Mouse (Mus musculus) limb, embryonic 11.5 days (tissue): ENCODE results near the gene Wnt7b. TPM values are rescaled to one million over a fixed set of nuclear protein-coding genes. Genes with fewer than 3 reads are reported as not detected.
A peak's percentile ranks its signal among the peaks of the same experiment; 100 is the strongest.

ENCODE experiments used
- ATAC-seq: fragments of 200-750 bp; cut with Nextera tagmentation; 2 replicates; pipeline ENCODE4 v1.8.0; 2017; ENCODE audit warnings: low read depth; ENCODE audit not compliant: insufficient number of reproducible peaks, low FRiP score, low TSS enrichment
- DNase-seq: peaks from one replicate; pipeline ENCODE4 v3.0.0-alpha.2; 2015; ENCODE audit warnings: low spot score
- H3K27ac ChIP-seq: fragments of 300-500 bp; sonication (generic); replicated peaks from 2 replicates; pipeline ENCODE4 v1.5.1; 2014; ENCODE audit warnings: low read depth, mild to moderate bottlenecking, low read length
- H3K27me3 ChIP-seq: fragments of 300-500 bp; sonication (generic); 2 replicates; pipeline ENCODE4 v1.6.1; 2014; ENCODE audit warnings: mild to moderate bottlenecking, low read length, mixed read lengths; ENCODE audit not compliant: control insufficient read depth, insufficient read depth
- H3K36me3 ChIP-seq: fragments of 300-500 bp; sonication (generic); 2 replicates; pipeline ENCODE4 v1.6.1; 2014; ENCODE audit warnings: mild to moderate bottlenecking, low read length, moderate library complexity, mixed read lengths; ENCODE audit not compliant: control insufficient read depth, insufficient read depth
- H3K4me1 ChIP-seq: fragments of 300-500 bp; sonication (generic); 2 replicates; pipeline ENCODE4 v1.6.1; 2014; ENCODE audit warnings: low read length, mixed read lengths; ENCODE audit not compliant: control insufficient read depth, insufficient read depth
- H3K4me2 ChIP-seq: fragments of 300-500 bp; sonication (generic); 2 replicates; pipeline ENCODE4 v1.6.1; 2014; ENCODE audit warnings: low read depth, mild to moderate bottlenecking, moderate library complexity; ENCODE audit not compliant: severe bottlenecking
- H3K4me3 ChIP-seq: fragments of 300-500 bp; sonication (generic); 2 replicates; pipeline ENCODE4 v1.5.1; 2014; ENCODE audit warnings: low read depth, low read length
- H3K9ac ChIP-seq: fragments of 300-500 bp; sonication (generic); 2 replicates; pipeline ENCODE4 v1.6.1; 2014; ENCODE audit warnings: mild to moderate bottlenecking, low read length
- H3K9me3 ChIP-seq: fragments of 300-500 bp; sonication (generic); 2 replicates; pipeline ENCODE4 v1.6.1; 2016; ENCODE audit warnings: low read length; ENCODE audit not compliant: control insufficient read depth
- WGBS: fragments of 180-500 bp; shearing (Covaris S2); extraction: QIAGEN DNeasy Blood & Tissue Kit; methylation state at CpG from one replicate; pipeline ENCODE4 v1.1.7; 2014; 5-methylcytosine and 5-hydroxymethylcytosine counted together
- polyA plus RNA-seq: library from polyadenylated mRNA; unstranded; fragments of >200 nt; fragmentation: Nextera tagmentation; extraction: Ambion mirVana; gene quantifications from 2 replicates; pipeline ENCODE4 v1.2.1, GENCODE M21; 2014

The Wnt7b gene
- polyA plus RNA-seq, 1 experiment from 2014 or later: 13.4 TPM

- H3K36me3 ChIP-seq: no peaks in the 10 kb centered on the region
- 66% methylated on average over 5 of the region's 5 CpGs for WGBS
- DNase-seq (no peak), ATAC-seq (no peak)
- H3K9me3 ChIP-seq: no peaks in the 10 kb centered on the region
- no peak overlapping the region for H3K9ac ChIP-seq
- H3K4me1 ChIP-seq: no peaks in the 10 kb centered on the region
- no peak overlapping the region for H3K4me3 ChIP-seq
- H3K27ac ChIP-seq: no peak overlapping the region
- no peaks in the 10 kb centered on the region for H3K27me3 ChIP-seq
- no peak overlapping the region for H3K4me2 ChIP-seq
Observed at GRCm38 (mm10) chr15:85598443-85598842, 16.2 kb upstream of the Wnt7b start.

GRCm38 (mm10) chr15:85597403-85597802, 15.1 kb upstream of the Wnt7b start:
- no peak for DNase-seq
- Histone ChIP-seq H3K9ac (no peak overlapping the region), H3K4me2 (no peak overlapping the region), H3K9me3 (no peaks in the 10 kb centered on the region), H3K4me3 (no peak overlapping the region), H3K4me1 (no peaks in the 10 kb centered on the region), H3K36me3 (no peaks in the 10 kb centered on the region), H3K27me3 (no peaks in the 10 kb centered on the region), H3K27ac (no peak overlapping the region)
- no peak for ATAC-seq
- 76% methylated on average over 3 of the region's 3 CpGs for WGBS

- WGBS: 69% methylated on average over 4 of the region's 4 CpGs
- no peak overlapping the region for H3K4me3 ChIP-seq
- H3K4me2 ChIP-seq: no peak overlapping the region
- H3K9ac ChIP-seq: no peak overlapping the region
- H3K9me3 ChIP-seq: no peaks in the 10 kb centered on the region
- ATAC-seq (no peak), DNase-seq (no peak)
- no peaks in the 10 kb centered on the region for H3K36me3 ChIP-seq
- H3K4me1 ChIP-seq: no peaks in the 10 kb centered on the region
- no peak overlapping the region for H3K27ac ChIP-seq
- H3K27me3 ChIP-seq: no peaks in the 10 kb centered on the region
Observed at GRCm38 (mm10) chr15:85592674-85593073, 10.4 kb upstream of the Wnt7b start.

- Histone ChIP-seq H3K4me1 (no peaks in the 10 kb centered on the region), H3K27me3 (0 out of 2 replicates have a peak, but pooled peaks cover under 1% of the 10 kb centered on the region), H3K4me3 (no peak overlapping the region), H3K27ac (no peak overlapping the region), H3K4me2 (no peak overlapping the region), H3K9ac (no peak overlapping the region), H3K36me3 (no peaks in the 10 kb centered on the region), H3K9me3 (no peaks in the 10 kb centered on the region)
- 90% methylated on average over 10 of the region's 10 CpGs for WGBS
- DNase-seq (no peak), ATAC-seq (no peak)
Observed at GRCm38 (mm10) chr15:85590831-85591230, 8.6 kb upstream of the Wnt7b start.

- Histone ChIP-seq H3K9ac (no peak overlapping the region), H3K27ac (no peak overlapping the region), H3K4me1 (peaks cover 11% of the 10 kb centered on the region), H3K4me3 (no peak overlapping the region), H3K4me2 (no peak overlapping the region), H3K36me3 (no peaks in the 10 kb centered on the region), H3K9me3 (no peaks in the 10 kb centered on the region), H3K27me3 (peaks cover 57% of the 10 kb centered on the region)
- 6% methylated on average over 11 of the region's 11 CpGs for WGBS
- DNase-seq: peak; percentile 87
- ATAC-seq: peak; percentile 20; the same call in 1 of the 2 replicates
Observed at GRCm38 (mm10) chr15:85583504-85583903, 1.2 kb upstream of the Wnt7b start.

GRCm38 (mm10) chr15:85583024-85583423, 751 bp upstream of the Wnt7b start:
- Histone ChIP-seq H3K9me3 (no peaks in the 10 kb centered on the region), H3K27me3 (peaks cover 62% of the 10 kb centered on the region), H3K27ac (no peak overlapping the region), H3K9ac (no peak overlapping the region), H3K4me2 (no peak overlapping the region), H3K4me1 (peaks cover 11% of the 10 kb centered on the region), H3K4me3 (no peak overlapping the region), H3K36me3 (no peaks in the 10 kb centered on the region)
- ATAC-seq: peak; percentile 69; the same call in 1 of the 2 replicates
- peak; percentile 89 for DNase-seq
- WGBS: 1% methylated on average over 8 of the region's 8 CpGs

- under 1% methylated on average over 42 of the region's 67 CpGs for WGBS
- peaks cover 23% of the 10 kb centered on the region for H3K4me1 ChIP-seq
- peak overlapping the region; percentile 75 for H3K4me2 ChIP-seq
- 0 out of 2 replicates have a peak overlapping the region, but pooled peaks have one; percentile 8 for H3K27ac ChIP-seq
- peak overlapping the region; percentile 40; the same call in 1 of the 2 replicates for H3K9ac ChIP-seq
- H3K9me3 ChIP-seq: no peaks in the 10 kb centered on the region
- peak overlapping the region; percentile 38 for H3K4me3 ChIP-seq
- ATAC-seq (no peak), DNase-seq (no peak)
- H3K36me3 ChIP-seq: no peaks in the 10 kb centered on the region
- peaks cover 76% of the 10 kb centered on the region for H3K27me3 ChIP-seq
Observed at GRCm38 (mm10) chr15:85581563-85582064, 659 bp downstream of the Wnt7b start.

- H3K27me3 ChIP-seq: peaks cover 82% of the 10 kb centered on the region
- H3K36me3 ChIP-seq: no peaks in the 10 kb centered on the region
- peak overlapping the region; percentile 75 for H3K4me2 ChIP-seq
- peak; percentile 46 for DNase-seq
- H3K4me1 ChIP-seq: peaks cover 27% of the 10 kb centered on the region
- no peak for ATAC-seq
- 0 out of 2 replicates have a peak overlapping the region, but pooled peaks have one; percentile 8 for H3K27ac ChIP-seq
- H3K9ac ChIP-seq: peak overlapping the region; percentile 40; the same call in 1 of the 2 replicates
- under 1% methylated on average over 48 of the region's 66 CpGs for WGBS
- peak overlapping the region; percentile 38 for H3K4me3 ChIP-seq
- H3K9me3 ChIP-seq: no peaks in the 10 kb centered on the region
Observed at GRCm38 (mm10) chr15:85580934-85581562, 1.2 kb downstream of the Wnt7b start.
